Mouse (Mus musculus): ENCODE data around the gene Nomo1.

Nomo1 gene

DNA sequence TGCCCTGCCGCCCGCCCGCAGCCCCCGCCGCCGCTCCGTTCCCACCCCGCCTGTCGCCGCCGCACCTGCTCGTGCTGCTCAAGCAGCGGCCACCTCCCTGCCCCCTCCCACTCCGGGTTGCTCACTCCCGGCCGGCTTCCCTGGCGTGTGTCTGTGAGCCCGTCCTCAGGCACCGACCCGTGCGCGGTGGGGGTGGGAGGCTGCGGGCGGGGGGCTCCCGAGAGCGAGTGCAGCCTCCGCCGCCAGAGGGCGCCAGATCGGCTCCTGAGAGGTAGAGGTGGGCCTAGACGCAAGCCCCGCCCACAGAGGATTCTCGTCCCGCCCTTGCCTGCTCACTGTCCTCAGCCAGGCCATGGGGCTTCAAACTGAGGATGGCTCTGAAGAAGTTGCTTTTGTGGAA lies 67.1 kb downstream of the Nomo1 start, which contains the start of gene Kcnj11:
Gene Kcnj11 (minus strand): TSS at position 202 of the 400 bp plus-strand sequence.
- peak; percentile 83 for DNase-seq (ENCODE audit: low read depth, low spot score)

- DNase-seq (ENCODE audit: low read depth, low spot score): no peak
These were observed 69.6 kb downstream of the Nomo1 start for GRCm38 (mm10) chr7:46103075-46103591.

DNA sequence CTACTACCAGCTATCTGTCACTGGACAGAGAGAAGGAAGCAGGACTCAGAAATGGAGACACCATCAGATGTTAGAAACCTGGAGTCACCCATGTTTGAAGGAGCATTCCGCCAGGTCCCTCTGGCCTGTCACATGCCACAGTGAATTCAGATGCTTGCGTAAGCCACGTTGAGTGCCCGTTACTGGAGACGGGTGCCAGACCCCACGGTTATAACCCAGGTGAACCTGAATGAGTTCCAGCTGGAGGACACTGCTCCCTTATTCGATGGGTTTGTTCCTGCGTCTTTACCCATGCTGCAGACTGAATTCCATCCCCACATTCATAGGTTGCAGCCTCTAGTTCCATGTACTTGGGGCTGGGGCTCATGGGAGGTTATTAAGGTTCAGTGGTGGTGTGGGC lies 70.3 kb downstream of the Nomo1 start:
- no peak for DNase-seq (ENCODE audit: low read depth, low spot score)

DNA sequence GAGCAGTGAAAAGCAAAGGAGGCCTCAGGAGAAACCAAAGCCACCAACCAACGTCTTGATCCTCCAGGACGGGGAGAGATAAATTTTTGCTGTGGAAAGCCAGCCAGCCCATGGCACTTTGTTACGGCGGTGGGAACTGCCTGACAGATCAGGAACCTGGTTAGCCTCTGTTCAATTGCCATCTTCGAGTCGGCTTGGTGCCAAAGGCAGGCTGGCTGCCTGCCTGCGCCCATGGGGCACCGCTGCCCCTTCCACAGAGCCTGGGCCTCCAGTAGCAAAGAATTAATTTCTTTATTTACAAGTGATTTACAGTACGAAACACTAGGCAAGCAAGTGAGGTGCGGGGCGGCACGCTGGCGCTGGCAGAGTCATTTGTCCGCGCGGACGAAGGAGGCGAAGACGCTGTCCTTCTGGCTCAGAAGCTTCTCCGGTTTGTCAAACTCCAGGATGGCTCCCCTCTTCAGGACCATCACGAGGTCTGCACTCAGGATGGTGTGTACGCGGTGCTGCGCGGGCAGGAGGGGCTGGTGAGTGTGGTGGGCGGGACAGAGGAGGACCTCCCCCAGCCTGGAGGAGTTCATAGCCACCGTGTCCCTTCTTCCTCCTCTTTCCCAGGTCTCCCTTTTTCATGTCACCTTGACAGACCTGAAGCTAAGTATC lies 70.9 kb downstream of the Nomo1 start:
- DNase-seq (ENCODE audit: low read depth, low spot score): no peak

DNA sequence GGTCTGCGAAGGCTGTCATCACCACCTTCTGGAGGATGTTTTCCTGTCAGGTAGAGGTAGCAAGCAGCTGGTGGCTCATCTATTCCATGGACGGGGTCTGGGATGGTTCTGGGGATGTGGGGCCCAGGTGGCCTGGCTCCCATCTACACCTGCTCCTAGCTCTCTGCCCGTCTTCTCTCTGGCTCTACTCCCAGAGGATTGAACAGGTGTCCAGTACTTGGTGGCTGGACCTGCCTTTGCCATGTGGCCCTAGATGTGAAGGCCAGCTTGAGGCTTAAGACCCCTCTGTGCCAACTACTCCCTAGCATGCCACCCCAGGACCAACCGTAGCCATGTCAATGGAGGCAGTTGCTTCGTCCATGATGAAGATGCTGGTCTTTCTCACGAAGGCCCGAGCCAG lies 72.0 kb downstream of the Nomo1 start:
- DNase-seq (ENCODE audit: low read depth, low spot score): no peak

GRCm38 (mm10) chr7:46110079-46110478 lies 76.6 kb downstream of the Nomo1 start:
- no peak for DNase-seq (ENCODE audit: low read depth, low spot score)

GRCm38 (mm10) chr7:46111212-46111817 lies 77.8 kb downstream of the Nomo1 start:
- no peak for DNase-seq (ENCODE audit: low read depth, low spot score)

- no peak for DNase-seq (ENCODE audit: low read depth, low spot score)
These were observed 78.4 kb downstream of the Nomo1 start for GRCm38 (mm10) chr7:46111938-46112337.

DNA sequence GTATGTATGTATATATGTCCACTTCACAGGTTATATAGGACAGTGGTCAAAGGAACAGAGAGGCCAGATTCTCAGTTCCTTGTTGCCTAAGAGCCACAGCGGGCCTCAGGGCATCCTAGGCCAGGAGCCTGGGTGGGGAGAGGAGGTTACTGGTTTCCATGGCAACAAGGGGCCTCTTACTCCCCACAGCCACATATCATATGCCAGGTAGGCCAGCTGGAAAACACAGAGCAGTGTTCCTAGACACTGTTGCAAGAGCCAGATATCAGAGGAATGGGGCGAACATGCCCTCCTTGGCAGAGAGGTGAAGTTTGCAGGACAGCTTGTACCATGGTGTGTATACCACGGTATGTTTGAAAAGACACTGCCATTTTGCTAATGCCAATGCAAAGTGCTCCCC lies 79.9 kb downstream of the Nomo1 start:
- DNase-seq (ENCODE audit: low read depth, low spot score): no peak

- DNase-seq (ENCODE audit: low read depth, low spot score): no peak
These were observed 82.7 kb downstream of the Nomo1 start for GRCm38 (mm10) chr7:46116118-46116581.

GRCm38 (mm10) chr7:46117035-46117434 lies 83.5 kb downstream of the Nomo1 start:
- no peak for DNase-seq (ENCODE audit: low read depth, low spot score)

GRCm38 (mm10) chr7:46122964-46123363 lies 89.5 kb downstream of the Nomo1 start:
- DNase-seq (ENCODE audit: low read depth, low spot score): no peak

- no peak for DNase-seq (ENCODE audit: low read depth, low spot score)
These were observed 91.0 kb downstream of the Nomo1 start for GRCm38 (mm10) chr7:46124460-46124859.

DNA sequence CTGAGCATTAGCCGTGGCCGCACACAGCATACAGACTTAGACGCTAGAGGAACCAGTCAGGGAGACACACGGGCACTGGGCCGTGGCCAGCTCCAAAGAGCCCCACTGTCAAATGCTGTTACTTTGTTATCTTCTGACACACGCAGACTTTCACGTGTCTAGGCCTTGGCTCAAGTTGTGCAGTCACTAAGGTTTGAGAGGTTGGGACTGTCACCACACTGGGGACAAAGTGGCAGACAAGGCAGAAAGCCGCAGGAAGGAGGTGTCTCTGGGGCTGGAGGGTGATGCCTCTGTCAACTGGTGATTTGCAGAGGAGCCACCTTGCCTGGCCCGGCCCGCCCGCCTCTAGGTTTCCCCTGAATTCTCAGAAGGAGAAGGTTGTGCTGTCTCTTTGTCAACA lies 91.8 kb downstream of the Nomo1 start:
- DNase-seq (ENCODE audit: low read depth, low spot score): no peak

DNA sequence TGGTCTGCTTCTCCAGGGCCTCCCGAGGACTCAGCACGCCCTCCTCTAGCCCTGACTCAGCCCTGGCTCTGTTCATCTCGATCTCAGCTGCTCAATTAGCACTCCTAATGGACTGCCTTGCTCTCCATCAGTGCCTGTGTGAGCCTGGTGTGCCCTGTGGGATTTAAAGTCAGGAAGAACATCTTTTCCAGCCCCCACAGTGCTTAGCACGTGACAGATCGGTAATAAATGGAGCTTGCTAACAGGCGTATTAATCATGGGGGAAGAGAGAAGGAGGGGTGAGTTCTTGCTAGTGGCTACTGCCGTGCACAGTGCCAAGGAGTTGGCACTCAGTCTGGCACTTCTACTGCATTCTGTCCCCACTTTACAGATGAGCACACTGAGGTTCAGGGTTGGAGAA lies 94.7 kb downstream of the Nomo1 start:
- no peak for DNase-seq (ENCODE audit: low read depth, low spot score)

DNA sequence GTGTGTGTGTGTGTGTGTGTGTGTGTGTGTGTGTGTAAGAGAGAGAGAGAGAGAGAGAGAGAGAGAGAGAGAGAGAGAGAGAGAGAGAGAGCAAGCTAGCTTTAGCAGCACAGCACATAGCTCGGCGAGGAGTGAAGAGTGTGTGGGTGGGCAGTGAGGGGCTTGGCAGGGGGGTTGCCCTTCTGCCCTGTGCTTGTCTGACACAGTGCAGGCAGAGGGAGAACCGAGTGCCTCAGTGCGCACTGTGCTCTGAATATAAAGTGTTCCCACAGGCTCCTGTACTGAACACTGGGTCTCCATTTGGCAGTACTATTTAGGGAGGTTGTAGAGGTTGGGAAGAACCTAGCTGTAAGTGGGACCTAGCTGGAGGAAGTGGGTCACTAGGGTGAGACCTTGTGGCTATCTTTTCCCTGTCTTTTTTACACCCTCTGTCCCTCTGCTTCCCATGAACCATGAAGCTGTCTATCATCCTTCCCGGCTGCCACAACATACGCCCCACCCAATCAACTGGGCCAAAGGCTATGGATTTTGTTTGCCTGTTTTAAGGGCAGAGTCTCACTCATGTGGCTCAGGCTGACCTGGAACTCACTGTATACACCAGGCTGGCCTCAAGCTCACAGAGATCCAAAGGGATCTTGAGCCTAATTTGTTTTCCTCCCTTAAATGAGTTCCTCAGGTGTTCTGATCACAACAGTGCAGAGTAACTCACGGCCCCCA lies 96.1 kb downstream of the Nomo1 start:
- no peak for DNase-seq (ENCODE audit: low read depth, low spot score)

- DNase-seq (ENCODE audit: low read depth, low spot score): no peak
These were observed 97.2 kb downstream of the Nomo1 start for GRCm38 (mm10) chr7:46130723-46131122.

GRCm38 (mm10) chr7:46131266-46131665 lies 97.8 kb downstream of the Nomo1 start:
- DNase-seq (ENCODE audit: low read depth, low spot score): no peak

DNA sequence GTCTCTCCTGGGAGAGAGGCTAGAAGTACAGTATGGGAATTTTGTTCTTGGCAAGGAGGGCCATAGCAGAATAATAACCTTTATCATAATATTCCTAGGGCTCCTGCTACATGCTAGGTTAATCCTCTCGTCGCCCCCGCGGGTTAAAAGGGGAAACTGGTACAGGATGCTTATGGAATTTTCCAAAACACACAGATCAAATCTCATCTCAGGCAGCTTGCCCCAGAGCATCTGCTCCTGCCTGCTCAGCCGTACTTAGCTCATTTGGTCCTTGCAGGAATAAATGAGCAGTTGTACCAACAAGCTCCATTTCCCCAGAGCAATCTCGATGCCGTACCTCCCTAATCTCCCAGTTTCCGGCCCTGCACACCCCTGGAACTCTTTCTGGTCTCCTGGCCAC lies 98.3 kb downstream of the Nomo1 start:
- no peak for DNase-seq (ENCODE audit: low read depth, low spot score)

DNA sequence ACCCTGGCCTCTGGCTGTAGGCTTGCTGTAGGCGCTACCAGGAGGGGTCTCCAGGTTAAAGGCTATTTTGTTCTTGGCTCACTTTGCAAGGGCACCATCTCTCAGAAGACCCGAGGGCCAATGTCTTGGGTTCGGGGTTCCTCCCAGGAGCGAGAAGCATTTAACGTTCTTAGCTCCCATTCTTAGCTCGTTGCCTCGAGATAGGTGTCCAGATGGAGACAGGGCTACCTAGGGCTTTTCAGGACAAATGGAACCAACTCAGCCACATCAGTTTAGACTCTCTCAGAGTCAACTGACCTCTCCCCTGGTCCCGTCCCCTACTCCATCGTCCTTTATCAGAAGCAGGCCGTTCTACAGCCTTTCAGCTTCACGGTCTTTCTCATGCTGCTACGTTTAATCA lies 98.7 kb downstream of the Nomo1 start:
- DNase-seq (ENCODE audit: low read depth, low spot score): no peak
